Mouse (Mus musculus): Measurements from ENCODE around the gene Dnajc16. TPM values are rescaled to one million over a fixed set of nuclear protein-coding genes. Genes with fewer than 3 reads are reported as not detected.

Dnajc16 gene
- 3.8 and 4.2 TPM in 2 replicates for polyA plus RNA-seq (2015; fragmentation: Nextera tagmentation; extraction: Ambion mirVana)

- ATAC-seq (ENCODE audit: insufficient number of reproducible peaks, insufficient read depth, low FRiP score, low TSS enrichment, low read depth), result peak; percentile 93
- Histone ChIP-seq H3K9me3 (no peaks in the 10 kb centered on the region), H3K4me3 (peak within 1 kb of the TSS; percentile 93), H3K36me3 (peaks cover 21% of the 10 kb centered on the region), H3K4me2 (peak within 1 kb of the TSS; percentile 89), H3K4me1 (peaks cover 19% of the 10 kb centered on the region), H3K27ac (peak within 1 kb of the TSS; percentile 81), H3K9ac (peak within 1 kb of the TSS; percentile 94), H3K27me3 (no peaks in the 10 kb centered on the region)
- under 1% methylated on average over 42 of the region's 42 CpGs for WGBS
Measured at GRCm38 (mm10) chr4:141790524-141790990, at the start of gene Dnajc16. TSS of gene Dnajc16 (minus strand) at chr4:141790931.

GRCm38 (mm10) chr4:141834536-141835095 is 43.9 kb upstream of the Dnajc16 start:
- Histone ChIP-seq H3K9me3 (no peaks in the 10 kb centered on the region), H3K4me3 (no peak overlapping the region), H3K4me2 (no peak overlapping the region), H3K4me1 (peaks cover 7% of the 10 kb centered on the region; the same call in 1 of the 2 replicates), H3K27me3 (no peaks in the 10 kb centered on the region), H3K36me3 (no peaks in the 10 kb centered on the region), H3K9ac (no peak overlapping the region), H3K27ac (no peak overlapping the region)
- 70% methylated on average over 5 of the region's 5 CpGs for WGBS
- ATAC-seq (ENCODE audit: insufficient number of reproducible peaks, insufficient read depth, low FRiP score, low TSS enrichment, low read depth), result no peak

- WGBS, result 59% methylated on average over 1 of the region's 1 CpGs
Measured at GRCm38 (mm10) chr4:141833911-141834310, 43.2 kb upstream of the Dnajc16 start.

GRCm38 (mm10) chr4:141831361-141831760 is 40.6 kb upstream of the Dnajc16 start:
- H3K4me1 ChIP-seq, result peaks cover 7% of the 10 kb centered on the region; the same call in 1 of the 2 replicates
- no peaks in the 10 kb centered on the region for H3K27me3 ChIP-seq
- H3K9me3 ChIP-seq, result no peaks in the 10 kb centered on the region
- H3K4me3 ChIP-seq, result no peak overlapping the region
- no peak overlapping the region for H3K9ac ChIP-seq
- no peaks in the 10 kb centered on the region for H3K36me3 ChIP-seq
- WGBS, result 76% methylated on average over 7 of the region's 7 CpGs
- no peak overlapping the region for H3K27ac ChIP-seq
- no peak for ATAC-seq (ENCODE audit: insufficient number of reproducible peaks, insufficient read depth, low FRiP score, low TSS enrichment, low read depth)
- no peak overlapping the region for H3K4me2 ChIP-seq

More at GRCm38 (mm10) chr4:141833911-141834310, 43.2 kb upstream of the Dnajc16 start:
- H3K4me2 ChIP-seq, result no peak overlapping the region
- H3K27ac ChIP-seq, result no peak overlapping the region
- peaks cover 7% of the 10 kb centered on the region; the same call in 1 of the 2 replicates for H3K4me1 ChIP-seq
- H3K27me3 ChIP-seq, result no peaks in the 10 kb centered on the region
- ATAC-seq (ENCODE audit: insufficient number of reproducible peaks, insufficient read depth, low FRiP score, low TSS enrichment, low read depth), result no peak
- H3K9ac ChIP-seq, result no peak overlapping the region
- no peaks in the 10 kb centered on the region for H3K36me3 ChIP-seq
- no peaks in the 10 kb centered on the region for H3K9me3 ChIP-seq
- no peak overlapping the region for H3K4me3 ChIP-seq

GRCm38 (mm10) chr4:141830381-141830780 is 39.6 kb upstream of the Dnajc16 start:
- no peaks in the 10 kb centered on the region for H3K9me3 ChIP-seq

GRCm38 (mm10) chr4:141828177-141828576 is 37.4 kb upstream of the Dnajc16 start:
- Histone ChIP-seq H3K27ac (no peak overlapping the region), H3K9ac (no peak overlapping the region), H3K9me3 (no peaks in the 10 kb centered on the region), H3K36me3 (no peaks in the 10 kb centered on the region), H3K4me2 (no peak overlapping the region), H3K27me3 (no peaks in the 10 kb centered on the region), H3K4me1 (peaks cover 7% of the 10 kb centered on the region; the same call in 1 of the 2 replicates), H3K4me3 (no peak overlapping the region)
- WGBS, result 77% methylated on average over 4 of the region's 4 CpGs
- no peak for ATAC-seq (ENCODE audit: insufficient number of reproducible peaks, insufficient read depth, low FRiP score, low TSS enrichment, low read depth)

More at GRCm38 (mm10) chr4:141830381-141830780, 39.6 kb upstream of the Dnajc16 start:
- H3K27ac ChIP-seq, result 0 out of 2 replicates have a peak overlapping the region, but pooled peaks have one; percentile 22
- H3K27me3 ChIP-seq, result no peaks in the 10 kb centered on the region
- no peaks in the 10 kb centered on the region for H3K36me3 ChIP-seq
- ATAC-seq (ENCODE audit: insufficient number of reproducible peaks, insufficient read depth, low FRiP score, low TSS enrichment, low read depth), result no peak
- H3K4me1 ChIP-seq, result peaks cover 7% of the 10 kb centered on the region; the same call in 1 of the 2 replicates
- H3K9ac ChIP-seq, result no peak overlapping the region
- no peak overlapping the region for H3K4me2 ChIP-seq
- H3K4me3 ChIP-seq, result no peak overlapping the region
- WGBS, result 44% methylated on average over 11 of the region's 11 CpGs

GRCm38 (mm10) chr4:141827401-141827800 is 36.7 kb upstream of the Dnajc16 start:
- no peak overlapping the region for H3K4me3 ChIP-seq

GRCm38 (mm10) chr4:141826060-141826459 is 35.3 kb upstream of the Dnajc16 start, which contains the start of gene Cela2a:
TSS of gene Cela2a (minus strand) at chr4:141826160.
- H3K27ac ChIP-seq, result no peak within 1 kb of the TSS
- ATAC-seq (ENCODE audit: insufficient number of reproducible peaks, insufficient read depth, low FRiP score, low TSS enrichment, low read depth), result no peak
- H3K4me2 ChIP-seq, result no peak within 1 kb of the TSS
- no peaks in the 10 kb centered on the region for H3K27me3 ChIP-seq
- H3K36me3 ChIP-seq, result no peaks in the 10 kb centered on the region
- H3K9me3 ChIP-seq, result no peaks in the 10 kb centered on the region
- H3K4me3 ChIP-seq, result no peak within 1 kb of the TSS
- H3K4me1 ChIP-seq, result peaks cover 7% of the 10 kb centered on the region; the same call in 1 of the 2 replicates
- whole genome bisulfite sequencing, result 72% methylated on average over 5 of the region's 5 CpGs
- no peak within 1 kb of the TSS for H3K9ac ChIP-seq

More at GRCm38 (mm10) chr4:141827401-141827800, 36.7 kb upstream of the Dnajc16 start:
- H3K9me3 ChIP-seq, result no peaks in the 10 kb centered on the region
- H3K4me1 ChIP-seq, result peaks cover 7% of the 10 kb centered on the region; the same call in 1 of the 2 replicates
- no peak overlapping the region for H3K4me2 ChIP-seq
- H3K27ac ChIP-seq, result no peak overlapping the region
- ATAC-seq (ENCODE audit: insufficient number of reproducible peaks, insufficient read depth, low FRiP score, low TSS enrichment, low read depth), result no peak
- H3K36me3 ChIP-seq, result no peaks in the 10 kb centered on the region
- no peaks in the 10 kb centered on the region for H3K27me3 ChIP-seq
- WGBS, result 91% methylated on average over 2 of the region's 2 CpGs
- no peak overlapping the region for H3K9ac ChIP-seq

- H3K4me3 ChIP-seq, result no peak overlapping the region
- no peaks in the 10 kb centered on the region for H3K9me3 ChIP-seq
- WGBS, result 65% methylated on average over 3 of the region's 3 CpGs
- no peak for ATAC-seq (ENCODE audit: insufficient number of reproducible peaks, insufficient read depth, low FRiP score, low TSS enrichment, low read depth)
- no peaks in the 10 kb centered on the region for H3K4me1 ChIP-seq
- no peak overlapping the region for H3K9ac ChIP-seq
- no peaks in the 10 kb centered on the region for H3K36me3 ChIP-seq
- no peak overlapping the region for H3K4me2 ChIP-seq
- H3K27ac ChIP-seq, result no peak overlapping the region
- no peaks in the 10 kb centered on the region for H3K27me3 ChIP-seq
Measured at GRCm38 (mm10) chr4:141822979-141823378, 32.2 kb upstream of the Dnajc16 start.

GRCm38 (mm10) chr4:141822089-141822488 is 31.4 kb upstream of the Dnajc16 start:
- Histone ChIP-seq H3K4me1 (peaks cover 2% of the 10 kb centered on the region; the same call in 1 of the 2 replicates), H3K27me3 (no peaks in the 10 kb centered on the region), H3K27ac (no peak overlapping the region), H3K4me2 (no peak overlapping the region), H3K9me3 (no peaks in the 10 kb centered on the region), H3K4me3 (no peak overlapping the region), H3K9ac (no peak overlapping the region), H3K36me3 (no peaks in the 10 kb centered on the region)
- no peak for ATAC-seq (ENCODE audit: insufficient number of reproducible peaks, insufficient read depth, low FRiP score, low TSS enrichment, low read depth)
- 80% methylated on average over 10 of the region's 10 CpGs for WGBS

GRCm38 (mm10) chr4:141821178-141821577 is 30.4 kb upstream of the Dnajc16 start:
- H3K9me3 ChIP-seq, result no peaks in the 10 kb centered on the region
- H3K4me3 ChIP-seq, result no peak overlapping the region
- no peak overlapping the region for H3K27ac ChIP-seq
- H3K36me3 ChIP-seq, result 0 out of 2 replicates have a peak, but pooled peaks cover 1% of the 10 kb centered on the region
- no peak for ATAC-seq (ENCODE audit: insufficient number of reproducible peaks, insufficient read depth, low FRiP score, low TSS enrichment, low read depth)
- H3K4me2 ChIP-seq, result no peak overlapping the region
- no peak overlapping the region for H3K9ac ChIP-seq
- WGBS, result 75% methylated on average over 3 of the region's 3 CpGs
- peaks cover 7% of the 10 kb centered on the region; the same call in 1 of the 2 replicates for H3K4me1 ChIP-seq
- no peaks in the 10 kb centered on the region for H3K27me3 ChIP-seq

GRCm38 (mm10) chr4:141819316-141819715 is 28.6 kb upstream of the Dnajc16 start:
- no peak for ATAC-seq (ENCODE audit: insufficient number of reproducible peaks, insufficient read depth, low FRiP score, low TSS enrichment, low read depth)

More at GRCm38 (mm10) chr4:141819316-141819715, 28.6 kb upstream of the Dnajc16 start:
- H3K36me3 ChIP-seq, result peaks cover 17% of the 10 kb centered on the region
- WGBS, result 90% methylated on average over 7 of the region's 7 CpGs
- H3K9ac ChIP-seq, result no peak overlapping the region
- no peaks in the 10 kb centered on the region for H3K27me3 ChIP-seq
- no peak overlapping the region for H3K4me2 ChIP-seq
- H3K9me3 ChIP-seq, result no peaks in the 10 kb centered on the region
- H3K27ac ChIP-seq, result no peak overlapping the region
- no peak overlapping the region for H3K4me3 ChIP-seq
- peaks cover 7% of the 10 kb centered on the region; the same call in 1 of the 2 replicates for H3K4me1 ChIP-seq
